ENCODE assay signal across 8 mouse cellular contexts in genomic region chr10:118121047-118121936, GRCm38 (mm10). TPM values are rescaled to one million over a fixed set of nuclear protein-coding genes. Genes with fewer than 3 reads are reported as not detected.
DNase-seq lines count a peak whose midpoint lies in the region; ATAC-seq and TF ChIP-seq lines count a peak whose summit lies in the region.

No protein-coding gene starts in this region.

- H3K9ac ChIP-seq in liver, postnatal 0 days (replicated peaks): no peak overlapping the region
- H3K9ac ChIP-seq in liver, embryonic 12.5 days: no peak overlapping the region
- peak overlapping the region; percentile 11; the same call in 1 of the 2 replicates for H3K9ac ChIP-seq in heart, embryonic 14.5 days (ENCODE audit: low read length)
- H3K9ac ChIP-seq in stomach, postnatal 0 days (ENCODE audit: low read length): no peak overlapping the region

- H3K4me3 ChIP-seq in liver, postnatal 0 days (ENCODE audit: low read depth, low read length): no peak overlapping the region
- no peak overlapping the region for H3K4me3 ChIP-seq in liver, embryonic 12.5 days
- H3K4me3 ChIP-seq in heart, embryonic 14.5 days (ENCODE audit: control insufficient read depth in 1 of 2, insufficient read depth in 1 of 2, low read depth in 1 of 2, low read length in 2 of 2): no peak overlapping the region
- no peak overlapping the region for H3K4me3 ChIP-seq in stomach, postnatal 0 days (ENCODE audit: low read depth, low read length)

- WGBS in liver, postnatal 0 days (ENCODE audit: insufficient replicate concordance): 31% methylated on average over 25 of the region's 25 CpGs
- WGBS in liver, embryonic 12.5 days (ENCODE audit: insufficient replicate concordance): 56% methylated on average over 25 of the region's 25 CpGs
- 53% methylated on average over 25 of the region's 25 CpGs for WGBS in heart, embryonic 14.5 days
- 40% methylated on average over 25 of the region's 25 CpGs for WGBS in stomach, postnatal 0 days

- no peak for DNase-seq in liver, postnatal 0 days
- DNase-seq in lung, postnatal 10 days: peak; percentile 33
- DNase-seq in stomach, postnatal 0 days (ENCODE audit: low spot score): no peak
- DNase-seq in frontal cortex, postnatal 36 days (ENCODE audit: low spot score in 2 of 2): no peak
- no peak for DNase-seq in spleen, adult 12 weeks (ENCODE audit: low spot score)

- H3K4me2 ChIP-seq in liver, postnatal 0 days (ENCODE audit: low read depth, low read length): peak overlapping the region; percentile 19
- no peak overlapping the region for H3K4me2 ChIP-seq in liver, embryonic 12.5 days
- peak overlapping the region; percentile 42 for H3K4me2 ChIP-seq in heart, embryonic 14.5 days (ENCODE audit: low read length)
- peak overlapping the region; percentile 14 for H3K4me2 ChIP-seq in stomach, postnatal 0 days (replicated peaks; ENCODE audit: low read depth)

- no peaks in the 10 kb centered on the region for H3K27me3 ChIP-seq in liver, postnatal 0 days (ENCODE audit: insufficient read depth, low read length)
- no peaks in the 10 kb centered on the region; the same call in 1 of the 2 replicates for H3K27me3 ChIP-seq in liver, embryonic 12.5 days (replicated peaks)
- H3K27me3 ChIP-seq in heart, embryonic 14.5 days (ENCODE audit: control insufficient read depth, insufficient read depth, low read length): no peaks in the 10 kb centered on the region
- no peaks in the 10 kb centered on the region for H3K27me3 ChIP-seq in stomach, postnatal 0 days (ENCODE audit: control insufficient read depth, insufficient read depth, low read length)

- TF ChIP-seq CTCF in liver, postnatal 0 days (IDR thresholded peaks at IDR 0.05; ENCODE audit: low read depth): no peak
- no peak for TF ChIP-seq CTCF in stomach, postnatal 0 days (IDR thresholded peaks at IDR 0.05; ENCODE audit: low read depth)

- peak; percentile 94 for ATAC-seq in liver, postnatal 0 days
- no peak for ATAC-seq in liver, embryonic 12.5 days
- ATAC-seq in heart, embryonic 14.5 days (ENCODE audit: insufficient number of reproducible peaks, insufficient read depth, low FRiP score, low read depth): no peak
- ATAC-seq in stomach, postnatal 0 days (ENCODE audit: low FRiP score, low TSS enrichment): peak; percentile 60; the same call in 1 of the 2 replicates
- no peak for ATAC-seq in erythroblast, adult 5-6 weeks (replicated peaks; ENCODE audit: low FRiP score, poor library complexity, severe bottlenecking)

- no peak overlapping the region for H3K27ac ChIP-seq in liver, postnatal 0 days (ENCODE audit: low read depth)
- no peak overlapping the region for H3K27ac ChIP-seq in liver, embryonic 12.5 days
- H3K27ac ChIP-seq in heart, embryonic 14.5 days (replicated peaks in 1 of 2; ENCODE audit: control insufficient read depth in 1 of 2, insufficient read depth in 1 of 2, low read depth in 2 of 2, low read length in 2 of 2): no peak overlapping the region
- H3K27ac ChIP-seq in stomach, postnatal 0 days (replicated peaks): no peak overlapping the region

- 0 out of 2 replicates have a peak, but pooled peaks have one; percentile 23 for TF ChIP-seq EP300 in liver, postnatal 0 days (IDR thresholded peaks at IDR 0.05; ENCODE audit: low read depth)
- no peak for TF ChIP-seq EP300 in stomach, postnatal 0 days (optimal IDR thresholded peaks at IDR 0.05)

- no peaks in the 10 kb centered on the region for H3K9me3 ChIP-seq in liver, postnatal 0 days (ENCODE audit: low read length)
- H3K9me3 ChIP-seq in liver, embryonic 12.5 days (replicated peaks): no peaks in the 10 kb centered on the region
- no peaks in the 10 kb centered on the region for H3K9me3 ChIP-seq in heart, embryonic 14.5 days (ENCODE audit: control insufficient read depth, low read length)
- H3K9me3 ChIP-seq in stomach, postnatal 0 days (ENCODE audit: control insufficient read depth, low read length): no peaks in the 10 kb centered on the region

- H3K4me1 ChIP-seq in liver, postnatal 0 days (ENCODE audit: insufficient read depth): peaks cover 3% of the 10 kb centered on the region; the same call in 1 of the 2 replicates
- H3K4me1 ChIP-seq in liver, embryonic 12.5 days: no peaks in the 10 kb centered on the region
- no peaks in the 10 kb centered on the region for H3K4me1 ChIP-seq in heart, embryonic 14.5 days (ENCODE audit: control insufficient read depth in 2 of 2, insufficient read depth in 2 of 2, low read length in 2 of 2)
- 0 out of 2 replicates have a peak, but pooled peaks cover 2% of the 10 kb centered on the region for H3K4me1 ChIP-seq in stomach, postnatal 0 days (replicated peaks; ENCODE audit: control insufficient read depth, insufficient read depth)

- no peaks in the 10 kb centered on the region for H3K36me3 ChIP-seq in liver, postnatal 0 days (replicated peaks; ENCODE audit: insufficient read depth, low read length)
- no peaks in the 10 kb centered on the region for H3K36me3 ChIP-seq in liver, embryonic 12.5 days
- no peaks in the 10 kb centered on the region for H3K36me3 ChIP-seq in heart, embryonic 14.5 days (ENCODE audit: control insufficient read depth, insufficient read depth, low read length)
- H3K36me3 ChIP-seq in stomach, postnatal 0 days (ENCODE audit: control insufficient read depth, insufficient read depth, low read length): no peaks in the 10 kb centered on the region

RNA-seq across cellular contexts. Expression of gene Mdm1, which starts 20.3 kb away (rescaled TPM):
- 4.3 and 4.7 TPM in 2 replicates for polyA plus RNA-seq in liver, postnatal 0 days (2015; fragmentation: Nextera tagmentation; extraction: Ambion mirVana)
- polyA plus RNA-seq in liver, embryonic 12.5 days (2016; fragmentation: Nextera tagmentation; extraction: Ambion mirVana): 17.9 and 19.6 TPM in 2 replicates
- 11.8 and 12.0 TPM in 2 replicates for polyA plus RNA-seq in heart, embryonic 14.5 days (2014; fragmentation: Nextera tagmentation; extraction: Ambion mirVana)
- polyA plus RNA-seq in stomach, postnatal 0 days (2015; fragmentation: Nextera tagmentation; extraction: Ambion mirVana): 4.5 and 5.3 TPM in 2 replicates
- 2.1 and 14.8 TPM in 2 replicates for total RNA-seq in erythroblast, adult 5-6 weeks (2015; ENCODE audit: low replicate concordance)
- total RNA-seq in erythroblast, adult 5-6 weeks (2017; ENCODE audit: low replicate concordance): 6.3 and 7.3 TPM in 2 replicates

Comparison
In these comparisons a context has a peak if more than half of its experiments do, and no peak if none do; other contexts are left out.
1. ATAC-seq: peak in liver, postnatal 0 days (single experiment) and stomach, postnatal 0 days (single experiment); none in liver, embryonic 12.5 days (single experiment), heart, embryonic 14.5 days (single experiment) and erythroblast, adult 5-6 weeks (single experiment).